Mouse (Mus musculus) brain, embryonic 18.5 days (tissue): ENCODE measurements around the gene Eif4e.

Experiments
- DNase-seq: peaks from one replicate; pipeline ENCODE4 v3.0.0-alpha.2; 2012; ENCODE audit warnings: low read depth, low spot score

Eif4e gene

GRCm38 (mm10) chr3:138526073-138526915 is at the start of gene Eif4e:
Gene Eif4e, plus strand, starts transcription at chr3:138526179.
- DNase-seq: no peak

GRCm38 (mm10) chr3:138479489-138479888 is 46.5 kb upstream of the Eif4e start:
- no peak for DNase-seq

- no peak for DNase-seq
These were observed 44.3 kb upstream of the Eif4e start for GRCm38 (mm10) chr3:138481526-138482284.

- no peak for DNase-seq
These were observed 42.7 kb upstream of the Eif4e start for GRCm38 (mm10) chr3:138483240-138483639.

GRCm38 (mm10) chr3:138488584-138489326 is 37.2 kb upstream of the Eif4e start:
- DNase-seq: no peak

- DNase-seq: peak; percentile 88
These were observed 36.5 kb upstream of the Eif4e start, which contains the start of gene Metap1 for GRCm38 (mm10) chr3:138489327-138490033. Gene Metap1, minus strand, starts transcription at chr3:138489515.

GRCm38 (mm10) chr3:138490034-138490337 is 36.0 kb upstream of the Eif4e start:
- DNase-seq: no peak

GRCm38 (mm10) chr3:138493668-138494067 is 32.3 kb upstream of the Eif4e start:
- DNase-seq: no peak

GRCm38 (mm10) chr3:138494565-138494964 is 31.4 kb upstream of the Eif4e start:
- DNase-seq: no peak

GRCm38 (mm10) chr3:138495166-138496145 is 30.5 kb upstream of the Eif4e start:
- no peak for DNase-seq

GRCm38 (mm10) chr3:138498731-138499130 is 27.2 kb upstream of the Eif4e start:
- no peak for DNase-seq

- no peak for DNase-seq
These were observed 25.9 kb upstream of the Eif4e start for GRCm38 (mm10) chr3:138499854-138500740.

- DNase-seq: no peak
These were observed 22.2 kb upstream of the Eif4e start for GRCm38 (mm10) chr3:138503754-138504153.

- DNase-seq: no peak
These were observed 19.2 kb upstream of the Eif4e start for GRCm38 (mm10) chr3:138506749-138507148.

GRCm38 (mm10) chr3:138509581-138509980 is 16.4 kb upstream of the Eif4e start:
- DNase-seq: no peak

GRCm38 (mm10) chr3:138510471-138510870 is 15.5 kb upstream of the Eif4e start:
- DNase-seq: no peak

- no peak for DNase-seq
These were observed 12.7 kb upstream of the Eif4e start for GRCm38 (mm10) chr3:138513243-138513642.

GRCm38 (mm10) chr3:138514749-138515148 is 11.2 kb upstream of the Eif4e start:
- no peak for DNase-seq

- no peak for DNase-seq
These were observed 10.2 kb upstream of the Eif4e start for GRCm38 (mm10) chr3:138515656-138516370.
